Mouse (Mus musculus) erythroblast, embryonic 14.5 days (primary cell): ENCODE measurements around the gene 1190005I06Rik.

Source experiments
- GATA1 ChIP-seq: IDR thresholded peaks from 2 replicates; pipeline ENCODE4 v1.6.1; 2012; ENCODE audit warnings: low read length, inconsistent platforms, mixed read lengths
- TAL1 ChIP-seq: IDR thresholded peaks from 3 replicates; pipeline ENCODE4 v1.6.1; 2012; ENCODE audit warnings: low read length, inconsistent platforms, mixed read lengths

DNA sequence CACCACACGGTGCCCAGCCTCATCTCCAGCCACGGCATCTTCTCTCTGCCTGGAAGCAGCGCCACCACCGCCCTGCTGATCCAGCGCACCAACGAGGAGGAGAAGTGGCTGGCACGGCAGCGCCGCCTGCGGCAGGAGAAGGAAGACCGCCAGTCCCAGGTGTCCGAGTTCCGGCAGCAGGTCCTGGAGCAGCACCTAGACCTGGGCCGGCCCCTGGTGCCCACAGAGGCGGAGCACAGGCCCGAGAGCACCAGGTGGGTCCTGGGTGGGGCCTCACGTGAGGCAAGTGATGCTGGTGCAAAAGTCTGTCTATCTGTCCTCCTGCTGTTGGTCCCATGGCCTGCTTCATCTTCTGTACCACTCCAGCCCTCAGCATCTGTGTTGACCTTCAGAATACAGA lies 78.3 kb downstream of the 1190005I06Rik start:
- no peak for TF ChIP-seq TAL1
- TF ChIP-seq GATA1 = no peak
